Mouse (Mus musculus) limb, embryonic 11.5 days (tissue): ENCODE results near the gene Lyzl6. TPM values are rescaled to one million over a fixed set of nuclear protein-coding genes. Genes with fewer than 3 reads are reported as not detected.
A peak's percentile ranks its signal among the peaks of the same experiment; 100 is the strongest.

Experiments
- ATAC-seq: fragments of 200-750 bp; cut with Nextera tagmentation; 2 replicates; pipeline ENCODE4 v1.8.0; 2017; ENCODE audit warnings: low read depth; ENCODE audit not compliant: insufficient number of reproducible peaks, low FRiP score, low TSS enrichment
- DNase-seq: peaks from one replicate; pipeline ENCODE4 v3.0.0-alpha.2; 2015; ENCODE audit warnings: low spot score
- H3K27ac ChIP-seq: fragments of 300-500 bp; sonication (generic); replicated peaks from 2 replicates; pipeline ENCODE4 v1.5.1; 2014; ENCODE audit warnings: low read depth, mild to moderate bottlenecking, low read length
- H3K27me3 ChIP-seq: fragments of 300-500 bp; sonication (generic); 2 replicates; pipeline ENCODE4 v1.6.1; 2014; ENCODE audit warnings: mild to moderate bottlenecking, low read length, mixed read lengths; ENCODE audit not compliant: control insufficient read depth, insufficient read depth
- H3K36me3 ChIP-seq: fragments of 300-500 bp; sonication (generic); 2 replicates; pipeline ENCODE4 v1.6.1; 2014; ENCODE audit warnings: mild to moderate bottlenecking, low read length, moderate library complexity, mixed read lengths; ENCODE audit not compliant: control insufficient read depth, insufficient read depth
- H3K4me1 ChIP-seq: fragments of 300-500 bp; sonication (generic); 2 replicates; pipeline ENCODE4 v1.6.1; 2014; ENCODE audit warnings: low read length, mixed read lengths; ENCODE audit not compliant: control insufficient read depth, insufficient read depth
- H3K4me2 ChIP-seq: fragments of 300-500 bp; sonication (generic); 2 replicates; pipeline ENCODE4 v1.6.1; 2014; ENCODE audit warnings: low read depth, mild to moderate bottlenecking, moderate library complexity; ENCODE audit not compliant: severe bottlenecking
- H3K4me3 ChIP-seq: fragments of 300-500 bp; sonication (generic); 2 replicates; pipeline ENCODE4 v1.5.1; 2014; ENCODE audit warnings: low read depth, low read length
- H3K9ac ChIP-seq: fragments of 300-500 bp; sonication (generic); 2 replicates; pipeline ENCODE4 v1.6.1; 2014; ENCODE audit warnings: mild to moderate bottlenecking, low read length
- H3K9me3 ChIP-seq: fragments of 300-500 bp; sonication (generic); 2 replicates; pipeline ENCODE4 v1.6.1; 2016; ENCODE audit warnings: low read length; ENCODE audit not compliant: control insufficient read depth
- whole genome bisulfite sequencing: fragments of 180-500 bp; shearing (Covaris S2); extraction: QIAGEN DNeasy Blood & Tissue Kit; methylation state at CpG from one replicate; pipeline ENCODE4 v1.1.7; 2014; 5-methylcytosine and 5-hydroxymethylcytosine counted together
- polyA plus RNA-seq: library from polyadenylated mRNA; unstranded; fragments of >200 nt; fragmentation: Nextera tagmentation; extraction: Ambion mirVana; gene quantifications from 2 replicates; pipeline ENCODE4 v1.2.1, GENCODE M21; 2014

Lyzl6 gene
- polyA plus RNA-seq, 1 experiment from 2014 or later = not detected

DNA sequence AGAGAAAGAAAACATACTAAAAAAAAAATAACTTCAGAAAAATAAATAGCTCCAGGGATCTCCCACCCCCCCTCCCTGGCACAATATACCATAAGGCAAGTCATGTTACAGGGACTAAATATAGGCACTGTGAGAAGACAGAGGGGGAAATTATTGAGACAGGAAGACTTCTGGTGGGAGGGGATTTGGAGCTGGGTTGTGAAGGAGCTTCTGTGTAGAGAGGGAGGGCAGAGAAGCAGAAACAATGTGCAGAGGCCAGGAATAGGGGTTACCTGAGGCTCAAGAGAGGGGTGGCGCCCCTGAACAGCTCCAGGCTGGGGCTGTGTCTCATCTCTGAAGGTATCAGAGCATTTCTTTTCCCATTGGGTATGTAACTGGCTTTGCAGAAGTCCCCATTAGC lies 27.0 kb upstream of the Lyzl6 start:
- Histone ChIP-seq H3K4me1 (peaks cover 2% of the 10 kb centered on the region; the same call in 1 of the 2 replicates), H3K27me3 (no peaks in the 10 kb centered on the region), H3K4me3 (no peak overlapping the region), H3K9ac (no peak overlapping the region), H3K4me2 (no peak overlapping the region), H3K9me3 (no peaks in the 10 kb centered on the region), H3K36me3 (no peaks in the 10 kb centered on the region), H3K27ac (no peak overlapping the region)
- 80% methylated on average over 1 of the region's 1 CpGs for WGBS
- ATAC-seq (no peak), DNase-seq (no peak)

DNA sequence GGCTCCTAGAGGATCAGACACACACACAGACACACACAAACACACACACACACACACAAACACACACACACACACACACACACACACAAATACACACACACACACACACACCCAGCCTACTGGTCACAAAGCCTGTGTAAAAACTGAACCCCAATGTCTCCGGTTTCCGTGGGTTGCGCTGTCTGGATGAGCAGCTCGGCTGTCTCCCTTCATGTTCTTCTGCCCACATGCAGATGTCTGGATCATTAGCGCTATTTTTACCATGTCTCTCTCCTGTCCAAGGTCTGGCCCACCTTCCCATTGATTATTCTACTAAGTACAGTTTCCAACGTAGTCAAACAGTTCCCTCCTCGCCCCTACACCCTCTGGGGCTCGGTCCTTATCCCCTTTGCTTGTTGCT lies 24.4 kb upstream of the Lyzl6 start:
- Histone ChIP-seq H3K4me2 (no peak overlapping the region), H3K9me3 (no peaks in the 10 kb centered on the region), H3K9ac (no peak overlapping the region), H3K4me1 (peaks cover 2% of the 10 kb centered on the region; the same call in 1 of the 2 replicates), H3K27ac (no peak overlapping the region), H3K27me3 (no peaks in the 10 kb centered on the region), H3K36me3 (no peaks in the 10 kb centered on the region), H3K4me3 (no peak overlapping the region)
- ATAC-seq = no peak
- WGBS = 87% methylated on average over 8 of the region's 8 CpGs
- DNase-seq = no peak

DNA sequence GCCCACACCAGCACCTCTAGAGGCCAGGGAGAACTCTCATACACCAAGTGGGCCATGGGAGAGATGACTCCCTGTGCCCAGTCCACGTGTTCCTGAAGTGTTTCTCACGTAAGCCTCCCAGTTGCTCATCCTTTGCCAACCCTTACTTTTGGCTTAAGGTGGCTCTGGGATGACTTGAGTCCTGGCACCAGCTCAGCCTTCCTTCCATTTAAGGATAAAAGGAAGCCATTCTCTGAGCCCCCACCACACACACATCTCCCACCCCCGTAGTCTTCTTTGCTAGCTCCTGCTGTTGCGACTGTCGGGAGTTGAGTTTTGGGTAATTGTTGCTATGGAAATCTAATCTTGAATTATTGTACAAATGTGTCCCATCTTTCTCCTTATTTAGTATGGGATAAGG lies 23.9 kb upstream of the Lyzl6 start:
- no peaks in the 10 kb centered on the region for H3K36me3 ChIP-seq
- H3K4me3 ChIP-seq = no peak overlapping the region
- H3K27ac ChIP-seq = no peak overlapping the region
- ATAC-seq = no peak
- no peaks in the 10 kb centered on the region for H3K9me3 ChIP-seq
- peaks cover 2% of the 10 kb centered on the region; the same call in 1 of the 2 replicates for H3K4me1 ChIP-seq
- no peak for DNase-seq
- H3K9ac ChIP-seq = no peak overlapping the region
- H3K4me2 ChIP-seq = no peak overlapping the region
- H3K27me3 ChIP-seq = no peaks in the 10 kb centered on the region
- WGBS = 76% methylated on average over 5 of the region's 5 CpGs

DNA sequence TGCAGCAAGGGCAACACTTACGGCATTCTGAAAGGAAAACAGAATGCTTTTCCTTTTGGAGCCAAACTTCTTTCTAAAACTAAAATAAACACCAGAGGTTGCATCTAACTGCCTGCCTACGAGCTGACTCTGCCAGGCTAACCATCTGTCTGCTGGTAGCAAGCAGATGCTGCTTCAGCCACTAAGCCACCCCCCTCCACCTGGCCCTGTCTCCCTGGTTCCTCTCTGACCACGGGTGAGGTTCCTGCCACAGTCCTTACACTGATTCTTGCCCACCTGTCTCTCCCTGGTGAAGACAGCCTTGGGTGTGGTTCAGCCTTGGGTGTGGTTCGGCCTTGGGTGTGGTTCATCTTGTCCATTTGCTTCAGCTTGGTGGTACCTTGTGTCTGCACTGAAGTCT lies 23.2 kb upstream of the Lyzl6 start:
- no peak for ATAC-seq
- Histone ChIP-seq H3K9me3 (no peaks in the 10 kb centered on the region), H3K9ac (no peak overlapping the region), H3K4me3 (no peak overlapping the region), H3K36me3 (no peaks in the 10 kb centered on the region), H3K4me2 (no peak overlapping the region), H3K27me3 (no peaks in the 10 kb centered on the region), H3K4me1 (peaks cover under 1% of the 10 kb centered on the region; the same call in 1 of the 2 replicates), H3K27ac (no peak overlapping the region)
- no peak for DNase-seq
- WGBS = 66% methylated on average over 4 of the region's 4 CpGs

DNA sequence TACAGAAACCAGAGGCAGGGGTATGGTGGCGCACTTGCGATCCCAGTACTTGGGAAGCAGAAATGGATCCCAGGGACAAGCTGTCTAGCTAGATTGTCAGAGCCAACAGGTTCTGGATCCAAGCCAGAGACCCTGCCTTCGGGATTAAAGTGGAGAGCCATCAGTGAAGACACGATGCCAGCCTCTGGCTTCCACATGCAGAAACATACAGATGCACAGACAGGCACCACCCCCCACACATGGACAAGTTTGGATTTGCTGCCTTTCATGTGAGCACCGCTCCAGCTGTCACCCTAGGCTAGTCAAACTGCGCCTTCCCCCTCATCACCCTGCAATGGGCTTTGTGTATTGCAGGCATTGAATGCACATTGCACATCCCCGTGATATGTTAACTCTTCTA lies 19.5 kb upstream of the Lyzl6 start:
- 83% methylated on average over 7 of the region's 7 CpGs for WGBS
- no peaks in the 10 kb centered on the region for H3K4me1 ChIP-seq
- H3K9ac ChIP-seq = no peak overlapping the region
- no peaks in the 10 kb centered on the region for H3K36me3 ChIP-seq
- DNase-seq = no peak
- no peak for ATAC-seq
- no peak overlapping the region for H3K27ac ChIP-seq
- H3K9me3 ChIP-seq = no peaks in the 10 kb centered on the region
- H3K27me3 ChIP-seq = peaks cover 6% of the 10 kb centered on the region
- no peak overlapping the region for H3K4me2 ChIP-seq
- H3K4me3 ChIP-seq = no peak overlapping the region

DNA sequence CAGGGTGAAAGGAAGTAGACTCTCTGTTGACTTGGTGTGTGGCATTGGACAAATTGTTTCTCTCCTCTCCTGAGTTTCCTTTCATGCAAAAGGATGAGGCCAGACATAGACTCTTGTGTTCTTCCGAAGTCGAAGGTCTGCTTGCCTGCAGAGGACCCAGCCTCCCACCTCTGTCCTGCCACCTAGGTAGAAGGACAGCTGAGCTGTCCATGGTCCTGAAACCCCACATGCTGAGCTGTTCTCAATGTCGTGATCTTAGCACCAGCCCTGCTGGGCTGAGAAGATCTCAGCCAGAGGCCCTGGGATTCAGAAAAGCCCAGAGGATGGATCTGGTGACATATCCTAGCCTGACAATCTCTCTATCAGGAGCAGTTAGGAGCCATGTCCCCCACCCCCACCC lies 17.8 kb upstream of the Lyzl6 start:
- Histone ChIP-seq H3K27ac (no peak overlapping the region), H3K27me3 (peaks cover 16% of the 10 kb centered on the region), H3K9me3 (no peaks in the 10 kb centered on the region), H3K36me3 (no peaks in the 10 kb centered on the region), H3K4me2 (no peak overlapping the region), H3K9ac (no peak overlapping the region), H3K4me3 (no peak overlapping the region), H3K4me1 (no peaks in the 10 kb centered on the region)
- ATAC-seq = no peak
- peak; percentile 86 for DNase-seq
- WGBS = 8% methylated on average over 3 of the region's 3 CpGs

DNA sequence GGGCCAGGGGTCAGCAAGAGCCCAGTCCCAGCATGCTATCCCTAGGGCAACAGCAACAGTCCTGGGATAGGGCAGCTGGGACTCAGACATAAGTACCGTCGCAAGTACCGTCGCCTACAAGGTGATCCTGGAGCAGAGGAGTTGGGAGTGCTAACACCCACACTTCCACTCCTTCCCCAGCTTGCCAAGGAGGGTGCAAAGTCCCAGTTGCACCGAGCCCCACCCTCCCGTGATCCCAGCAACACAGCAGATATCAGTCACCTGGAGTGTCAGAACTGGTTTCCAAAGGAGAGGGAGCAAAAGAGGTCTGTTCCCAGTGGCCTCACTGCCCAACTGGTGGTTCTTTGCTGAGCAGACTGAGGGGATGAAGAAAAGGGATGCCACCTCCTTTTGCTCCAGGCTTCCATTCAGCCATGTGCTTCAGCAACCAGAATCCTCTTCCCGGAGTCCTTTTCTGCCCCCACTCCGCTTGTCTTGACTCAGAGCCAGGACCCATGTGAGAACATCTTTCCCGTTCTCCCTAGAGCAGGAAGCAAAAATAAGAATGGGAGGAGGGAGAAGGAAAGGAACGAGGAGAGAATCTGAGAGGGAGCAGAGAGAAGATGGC lies 14.8 kb upstream of the Lyzl6 start:
- WGBS = 73% methylated on average over 10 of the region's 10 CpGs
- Histone ChIP-seq H3K27ac (no peak overlapping the region), H3K4me1 (peaks cover 8% of the 10 kb centered on the region), H3K9me3 (no peaks in the 10 kb centered on the region), H3K9ac (no peak overlapping the region), H3K36me3 (no peaks in the 10 kb centered on the region), H3K4me3 (no peak overlapping the region), H3K4me2 (no peak overlapping the region), H3K27me3 (peaks cover 44% of the 10 kb centered on the region)
- DNase-seq (no peak), ATAC-seq (no peak)

DNA sequence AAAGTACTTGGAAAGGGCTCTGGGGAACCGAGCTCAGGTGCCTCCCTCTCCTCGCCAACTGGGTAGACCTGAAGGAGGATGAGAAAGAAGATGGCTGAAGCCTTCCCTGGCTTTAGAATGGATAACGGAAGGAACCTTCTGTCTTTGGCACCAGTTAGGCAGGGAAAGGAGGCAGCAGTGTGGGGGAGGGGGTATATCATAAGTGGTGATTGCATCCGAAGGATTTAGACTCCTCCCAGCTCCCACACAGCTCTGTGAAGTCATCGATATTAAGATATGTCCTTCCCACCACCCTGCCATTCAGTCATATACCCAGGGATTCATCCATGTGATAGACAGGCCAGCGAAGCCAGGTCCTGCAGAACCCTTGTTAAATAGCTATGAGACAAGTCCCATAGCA lies 12.7 kb upstream of the Lyzl6 start:
- 80% methylated on average over 6 of the region's 6 CpGs for WGBS
- H3K27ac ChIP-seq = no peak overlapping the region
- ATAC-seq = no peak
- no peak overlapping the region for H3K4me2 ChIP-seq
- peaks cover 12% of the 10 kb centered on the region for H3K4me1 ChIP-seq
- H3K9ac ChIP-seq = no peak overlapping the region
- H3K27me3 ChIP-seq = peaks cover 53% of the 10 kb centered on the region
- H3K9me3 ChIP-seq = no peaks in the 10 kb centered on the region
- no peak overlapping the region for H3K4me3 ChIP-seq
- H3K36me3 ChIP-seq = no peaks in the 10 kb centered on the region
- DNase-seq = no peak

DNA sequence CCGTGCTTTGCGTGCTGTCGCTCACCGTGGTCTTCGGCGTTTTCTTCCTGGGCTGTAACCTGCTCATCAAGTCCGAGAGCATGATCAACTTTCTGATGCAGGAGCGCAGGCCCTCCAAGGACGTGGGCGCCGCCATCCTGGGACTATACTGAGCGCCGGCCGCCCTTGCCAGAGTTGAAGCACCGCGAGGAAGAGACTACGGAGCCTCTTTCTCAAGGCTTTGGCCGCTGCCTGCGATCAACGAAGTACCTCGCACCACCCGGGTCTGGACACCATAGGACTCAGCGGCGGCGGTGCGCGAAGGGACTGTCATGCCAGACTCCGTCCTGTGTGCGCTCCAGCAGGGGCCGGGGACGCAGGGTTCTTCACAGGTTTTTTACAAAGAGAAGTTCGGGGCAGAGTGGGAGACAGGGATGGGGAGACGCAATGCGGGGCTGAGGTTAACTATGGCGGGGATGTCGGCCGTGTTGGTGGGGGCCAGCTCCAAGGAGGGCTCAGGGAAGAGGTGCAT lies 11.3 kb upstream of the Lyzl6 start:
- Histone ChIP-seq H3K4me1 (peaks cover 12% of the 10 kb centered on the region), H3K27me3 (peaks cover 53% of the 10 kb centered on the region), H3K4me3 (peak overlapping the region; percentile 31), H3K27ac (no peak overlapping the region), H3K36me3 (no peaks in the 10 kb centered on the region), H3K9me3 (no peaks in the 10 kb centered on the region), H3K4me2 (peak overlapping the region; percentile 69), H3K9ac (no peak overlapping the region)
- ATAC-seq (no peak), DNase-seq (peak; percentile 47)
- WGBS = 2% methylated on average over 37 of the region's 37 CpGs
